Mouse (Mus musculus): ENCODE data around the gene Hmgn1. TPM values are rescaled to one million over a fixed set of nuclear protein-coding genes. Genes with fewer than 3 reads are reported as not detected.
"Not testable (repeated sequence)": the region's sequence is repeated elsewhere in the genome, so short reads cannot be mapped to it uniquely, and the experiment has no call there.

Gene Hmgn1
- polyA plus RNA-seq, 1 experiment, result 38.0 TPM

DNA sequence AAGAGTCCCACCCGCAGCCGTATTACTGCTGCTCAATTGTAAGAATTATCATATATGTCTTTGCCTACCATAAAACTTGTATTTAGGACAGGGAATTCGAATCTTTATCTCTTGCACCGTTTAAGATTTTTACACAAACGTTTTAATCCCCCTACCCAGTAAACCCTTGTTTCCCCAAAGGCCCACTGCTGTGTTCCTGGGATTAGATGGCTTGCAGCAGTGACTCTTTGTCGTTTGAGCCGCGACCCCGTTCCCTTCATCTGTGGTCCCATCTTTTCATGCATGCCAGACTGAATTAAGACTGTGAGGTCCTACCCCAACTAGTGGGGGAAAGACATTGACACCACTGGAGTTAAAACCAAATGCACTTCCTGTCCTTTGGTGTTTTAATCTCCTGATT is 937 bp upstream of the Hmgn1 start:
- DNase-seq, result no peak
- Histone ChIP-seq H3K4me1 (ENCODE audit: control insufficient read depth, insufficient read depth, low read length) (peaks cover 8% of the 10 kb centered on the region), H3K4me3 (replicated peaks; ENCODE audit: extremely low read depth, low read depth, low read length) (peak overlapping the region; percentile 78)
- TF ChIP-seq CTCF (IDR thresholded peaks at IDR 0.05; ENCODE audit: insufficient read depth, low read length), result no peak
- TF ChIP-seq POLR2A (IDR thresholded peaks at IDR 0.05; ENCODE audit: borderline replicate concordance, extremely low read depth, low read depth, low read length), result no peak
- 3% methylated on average over 9 of the region's 9 CpGs for WGBS

DNA sequence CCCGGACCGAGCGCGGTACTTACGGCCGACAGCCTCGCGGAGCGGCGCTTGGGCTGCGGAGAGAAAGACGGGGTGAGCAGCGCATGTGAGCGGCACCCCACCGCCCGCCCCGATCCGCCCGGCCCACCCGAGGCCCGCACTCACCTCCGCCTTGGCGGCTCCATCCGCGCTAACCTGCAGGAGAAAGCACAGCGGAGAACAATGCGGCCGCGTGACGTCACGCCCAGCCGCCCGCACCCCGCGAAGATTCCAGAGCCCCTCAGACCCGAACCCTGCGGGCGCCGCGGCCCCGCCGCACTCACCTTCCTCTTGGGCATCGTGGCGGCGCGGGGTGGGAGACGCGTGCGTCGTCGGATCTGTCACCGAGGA is 257 bp downstream of the Hmgn1 start:
- 2% methylated on average over 51 of the region's 52 CpGs for WGBS
- H3K4me3 ChIP-seq (replicated peaks; ENCODE audit: extremely low read depth, low read depth, low read length), result peak overlapping the region; percentile 78

DNA sequence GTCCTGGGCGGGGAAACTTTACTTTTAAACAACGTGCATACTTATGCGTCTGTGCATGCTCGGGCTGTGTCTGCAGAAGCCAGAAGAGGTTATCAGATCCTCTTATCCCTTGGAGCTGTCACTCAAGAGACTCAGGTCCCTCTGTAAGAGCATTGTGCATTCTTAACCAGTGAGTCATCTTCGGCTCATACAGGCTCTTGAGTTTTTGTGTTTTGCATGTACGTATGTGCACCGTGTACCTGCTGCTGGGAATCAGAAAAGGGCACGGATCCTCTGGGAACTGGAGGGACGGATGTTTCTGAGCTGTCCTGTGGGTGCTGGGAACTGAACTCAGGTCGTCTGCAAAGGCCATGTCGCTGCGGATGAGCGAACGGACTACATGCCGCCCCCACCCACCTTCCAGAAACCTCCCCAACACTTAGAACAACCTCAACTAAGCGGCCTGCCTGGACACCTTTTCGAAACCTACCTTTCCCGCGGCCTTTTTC is 801 bp downstream of the Hmgn1 start:
- TF ChIP-seq CTCF (IDR thresholded peaks at IDR 0.05; ENCODE audit: insufficient read depth, low read length), result no peak
- peak; percentile 16; the same call in 1 of the 2 replicates for TF ChIP-seq POLR2A (IDR thresholded peaks at IDR 0.05; ENCODE audit: borderline replicate concordance, extremely low read depth, low read depth, low read length)
- peak overlapping the region; percentile 78 for H3K4me3 ChIP-seq (replicated peaks; ENCODE audit: extremely low read depth, low read depth, low read length)
- peaks cover 8% of the 10 kb centered on the region for H3K4me1 ChIP-seq (ENCODE audit: control insufficient read depth, insufficient read depth, low read length)
- DNase-seq, result peak; percentile 39
- whole genome bisulfite sequencing, result 7% methylated on average over 19 of the region's 19 CpGs

More for the DNA sequence above, 257 bp downstream of the Hmgn1 start:
- no peak for TF ChIP-seq POLR2A (IDR thresholded peaks at IDR 0.05; ENCODE audit: borderline replicate concordance, extremely low read depth, low read depth, low read length)
- TF ChIP-seq CTCF (IDR thresholded peaks at IDR 0.05; ENCODE audit: insufficient read depth, low read length), result no peak
- peaks cover 8% of the 10 kb centered on the region for H3K4me1 ChIP-seq (ENCODE audit: control insufficient read depth, insufficient read depth, low read length)
- DNase-seq, result no peak

DNA sequence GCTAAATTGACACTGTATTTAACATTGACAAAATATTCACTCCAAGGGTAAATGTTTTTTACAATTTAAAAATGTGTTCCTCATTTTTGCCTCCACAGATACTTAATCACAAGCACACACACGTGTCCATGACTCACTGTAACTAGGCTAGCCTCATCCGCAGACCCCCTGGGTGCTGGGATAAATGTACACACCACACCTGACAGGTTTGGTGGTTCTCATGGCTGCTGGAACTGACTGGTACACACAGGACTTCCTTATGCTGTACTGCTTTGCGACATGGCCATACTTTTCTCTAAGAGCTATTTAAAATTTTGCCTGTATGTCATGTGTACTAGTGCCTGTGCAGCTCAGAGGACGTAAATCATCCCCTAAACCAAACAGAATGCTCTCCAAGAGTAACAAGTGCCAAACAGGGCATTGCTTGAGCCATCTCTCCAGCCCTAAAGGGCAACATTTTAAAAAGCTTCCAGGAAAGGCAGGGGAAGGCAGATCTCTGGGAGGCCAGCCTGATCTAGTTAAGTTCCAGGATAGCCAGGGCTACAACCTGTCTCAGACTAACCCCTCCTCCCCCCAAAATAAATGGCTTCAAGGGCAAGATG is 7.4 kb downstream of the Hmgn1 start:
- WGBS, result 53% methylated on average over 4 of the region's 4 CpGs

DNA sequence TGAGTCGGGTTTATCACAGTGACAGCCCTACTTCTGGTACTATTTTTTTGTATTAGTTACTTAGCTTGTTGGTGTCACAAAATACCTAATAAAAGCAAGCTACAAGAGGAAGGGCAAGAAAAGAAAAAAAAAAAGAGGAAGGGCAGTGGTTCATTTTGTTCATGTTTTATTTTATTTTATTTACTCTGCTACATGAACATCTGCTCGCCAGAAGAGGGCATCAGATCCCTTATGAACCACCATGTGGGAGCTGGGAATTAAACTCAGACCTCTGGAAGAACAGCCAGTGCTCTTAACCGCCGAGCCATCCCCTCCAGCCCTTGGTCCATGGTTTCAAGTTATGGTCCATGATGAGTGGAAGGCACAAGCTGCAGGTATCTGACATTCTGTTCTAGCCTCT is 12.8 kb downstream of the Hmgn1 start:
- TF ChIP-seq POLR2A (IDR thresholded peaks at IDR 0.05; ENCODE audit: borderline replicate concordance, extremely low read depth, low read depth, low read length), result no peak
- Histone ChIP-seq H3K4me3 (replicated peaks; ENCODE audit: extremely low read depth, low read depth, low read length) (no peak overlapping the region), H3K4me1 (ENCODE audit: control insufficient read depth, insufficient read depth, low read length) (no peaks in the 10 kb centered on the region)
- DNase-seq, result no peak
- WGBS, result 47% methylated on average over 4 of the region's 4 CpGs

More for the DNA sequence above, 7.4 kb downstream of the Hmgn1 start:
- DNase-seq, result no peak
- Histone ChIP-seq H3K4me1 (ENCODE audit: control insufficient read depth, insufficient read depth, low read length) (no peaks in the 10 kb centered on the region), H3K4me3 (replicated peaks; ENCODE audit: extremely low read depth, low read depth, low read length) (no peak overlapping the region)
- TF ChIP-seq CTCF (IDR thresholded peaks at IDR 0.05; ENCODE audit: insufficient read depth, low read length) (no peak), POLR2A (IDR thresholded peaks at IDR 0.05; ENCODE audit: borderline replicate concordance, extremely low read depth, low read depth, low read length) (no peak)

DNA sequence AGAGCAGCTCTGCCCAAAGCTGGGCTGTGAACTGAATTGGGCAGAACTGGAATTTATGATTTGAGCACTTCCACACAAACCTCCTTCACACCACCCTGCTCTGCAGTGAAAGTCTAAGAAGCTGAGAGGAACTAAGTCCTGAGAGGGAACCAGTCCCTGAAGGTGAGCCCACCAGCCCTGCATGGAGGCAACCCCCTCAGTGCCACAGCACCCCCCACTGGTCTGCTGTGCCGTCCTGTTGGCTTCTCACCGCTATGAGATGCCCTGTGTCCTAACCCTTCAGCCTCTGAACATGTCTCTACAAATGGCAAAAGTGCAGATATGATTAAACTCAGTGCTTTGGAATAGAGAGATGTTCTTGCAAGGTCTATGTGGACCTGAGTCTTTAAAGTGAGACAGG is 14.8 kb downstream of the Hmgn1 start:
- DNase-seq, result no peak
- Histone ChIP-seq H3K4me3 (replicated peaks; ENCODE audit: extremely low read depth, low read depth, low read length) (no peak overlapping the region), H3K4me1 (ENCODE audit: control insufficient read depth, insufficient read depth, low read length) (no peaks in the 10 kb centered on the region)
- 45% methylated on average over 2 of the region's 2 CpGs for WGBS
- TF ChIP-seq CTCF (IDR thresholded peaks at IDR 0.05; ENCODE audit: insufficient read depth, low read length), result no peak
- no peak for TF ChIP-seq POLR2A (IDR thresholded peaks at IDR 0.05; ENCODE audit: borderline replicate concordance, extremely low read depth, low read depth, low read length)

DNA sequence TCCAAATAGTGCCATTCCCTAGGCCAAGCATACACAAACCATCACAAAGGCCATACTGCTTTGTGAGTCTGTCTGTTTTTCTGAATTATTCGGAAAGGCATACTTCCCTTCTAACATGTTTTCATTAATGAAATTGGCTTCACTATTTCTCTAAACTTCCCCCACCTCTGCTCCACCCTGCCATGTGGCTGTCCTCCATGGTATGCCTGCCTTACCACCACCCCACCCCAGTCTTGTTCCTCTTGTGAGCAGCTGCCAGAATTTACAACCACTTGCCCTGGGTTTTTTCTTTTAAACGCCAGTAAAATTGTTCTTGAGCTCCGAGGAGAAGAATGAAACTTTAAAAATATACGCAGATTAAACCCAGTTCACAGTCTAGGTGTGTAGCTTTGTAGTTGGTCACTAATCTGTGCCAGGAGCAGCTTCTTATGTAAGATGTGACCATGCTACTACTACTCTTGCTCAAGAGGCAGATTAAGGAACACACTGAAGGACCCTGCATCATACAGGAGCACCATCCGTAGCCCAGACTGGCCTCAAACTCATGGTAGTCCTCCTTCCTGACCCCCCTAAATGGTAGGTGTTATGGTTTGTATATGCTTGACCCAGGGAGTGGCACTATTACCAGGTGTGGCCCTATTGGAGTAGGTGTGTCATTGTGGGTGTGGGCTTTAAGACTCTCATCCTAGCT is 16.7 kb downstream of the Hmgn1 start:
- H3K4me1 ChIP-seq (ENCODE audit: control insufficient read depth, insufficient read depth, low read length), result no peaks in the 10 kb centered on the region
- DNase-seq, result no peak
- WGBS, result 66% methylated on average over 5 of the region's 5 CpGs
- TF ChIP-seq POLR2A (IDR thresholded peaks at IDR 0.05; ENCODE audit: borderline replicate concordance, extremely low read depth, low read depth, low read length) (no peak), CTCF (IDR thresholded peaks at IDR 0.05; ENCODE audit: insufficient read depth, low read length) (no peak)
- no peak overlapping the region for H3K4me3 ChIP-seq (replicated peaks; ENCODE audit: extremely low read depth, low read depth, low read length)

DNA sequence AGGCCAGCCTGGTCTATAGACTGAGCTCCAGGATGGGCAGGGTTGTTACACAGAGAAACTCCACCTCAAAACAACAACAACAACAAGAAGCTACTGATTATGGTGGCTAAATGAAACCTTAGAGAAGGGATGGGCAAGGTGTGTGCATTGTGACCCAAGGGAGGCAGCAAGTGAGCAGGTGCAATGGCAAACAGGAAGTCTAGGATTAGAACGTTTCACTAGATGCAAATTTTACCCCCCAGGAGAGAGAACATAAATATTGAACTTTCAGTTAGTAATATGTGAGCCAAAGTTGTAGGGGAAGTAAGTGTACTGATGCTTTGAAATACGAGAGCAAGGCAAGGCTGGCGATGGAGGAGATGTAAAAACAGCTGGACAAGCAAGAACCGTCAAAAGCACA is 17.9 kb downstream of the Hmgn1 start:
- no peak for TF ChIP-seq CTCF (IDR thresholded peaks at IDR 0.05; ENCODE audit: insufficient read depth, low read length)
- TF ChIP-seq POLR2A (IDR thresholded peaks at IDR 0.05; ENCODE audit: borderline replicate concordance, extremely low read depth, low read depth, low read length), result no peak
- 53% methylated on average over 4 of the region's 4 CpGs for WGBS
- Histone ChIP-seq H3K4me3 (replicated peaks; ENCODE audit: extremely low read depth, low read depth, low read length) (no peak overlapping the region), H3K4me1 (ENCODE audit: control insufficient read depth, insufficient read depth, low read length) (no peaks in the 10 kb centered on the region)
- no peak for DNase-seq

DNA sequence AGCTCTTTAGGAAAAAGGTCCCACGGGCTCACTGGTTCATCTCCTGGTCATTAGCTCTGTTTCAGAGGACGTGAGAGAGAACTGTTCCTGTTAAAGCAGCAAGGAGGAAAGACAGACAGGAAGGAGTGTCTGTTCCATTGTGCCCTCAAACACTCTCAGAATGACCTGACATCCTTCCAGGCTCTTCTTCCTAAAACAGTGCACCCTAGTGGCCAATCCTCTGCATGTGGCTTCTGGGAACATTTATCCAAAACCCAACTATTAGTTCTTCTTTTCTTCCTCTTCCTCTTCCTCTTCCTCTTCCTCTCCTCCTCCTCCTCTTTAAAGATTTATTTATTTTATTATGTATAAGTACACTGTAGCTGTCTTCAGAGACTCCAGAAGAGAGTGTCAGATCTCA is 24.5 kb downstream of the Hmgn1 start:
- WGBS, result 41% methylated on average over 2 of the region's 2 CpGs
- DNase-seq, result no peak
- no peaks in the 10 kb centered on the region for H3K4me1 ChIP-seq (ENCODE audit: control insufficient read depth, insufficient read depth, low read length)
- TF ChIP-seq CTCF (IDR thresholded peaks at IDR 0.05; ENCODE audit: insufficient read depth, low read length), result peak; percentile 30
- no peak for TF ChIP-seq POLR2A (IDR thresholded peaks at IDR 0.05; ENCODE audit: borderline replicate concordance, extremely low read depth, low read depth, low read length)
- no peak overlapping the region for H3K4me3 ChIP-seq (replicated peaks; ENCODE audit: extremely low read depth, low read depth, low read length)

DNA sequence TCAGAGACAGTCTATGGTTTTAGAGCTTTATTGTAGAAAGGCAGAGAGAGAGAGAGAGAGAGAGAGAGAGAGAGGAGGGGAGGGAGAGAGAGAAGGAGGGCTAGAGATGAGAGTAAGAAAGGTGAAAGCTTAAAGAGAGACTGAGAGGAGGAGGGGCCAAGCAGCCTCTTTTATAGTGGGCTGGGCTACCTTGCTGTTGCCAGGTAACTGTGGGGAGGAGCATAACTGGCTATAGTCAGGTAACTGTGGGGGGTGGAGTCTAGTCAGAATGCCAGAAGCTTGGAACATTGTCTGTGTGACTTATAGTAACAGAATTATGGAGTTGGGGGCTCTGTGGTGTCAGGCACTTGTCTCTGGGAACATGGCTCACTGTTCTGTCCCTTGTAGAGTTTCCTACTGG is 29.7 kb downstream of the Hmgn1 start:
- DNase-seq, result not testable (repeated sequence)

More for the DNA sequence above, 29.7 kb downstream of the Hmgn1 start:
- H3K4me1 ChIP-seq (ENCODE audit: control insufficient read depth, insufficient read depth, low read length); H3K4me3 ChIP-seq (replicated peaks; ENCODE audit: extremely low read depth, low read depth, low read length): not testable (repeated sequence)
